Mouse (Mus musculus) MEL (cell line): ENCODE data around the gene Hebp1. TPM values are rescaled to one million over a fixed set of nuclear protein-coding genes. Genes with fewer than 3 reads are reported as not detected.

ENCODE experiments used
- DNase-seq: peaks from one replicate; pipeline ENCODE4 v3.0.0; 2011; ENCODE audit warnings: low read depth, low spot score
- H3K27ac ChIP-seq: 2 replicates; pipeline ENCODE4 v1.5.1; 2012; ENCODE audit warnings: low read depth, mild to moderate bottlenecking, control low read depth, low read length, moderate library complexity; ENCODE audit not compliant: control insufficient read depth
- H3K27me3 ChIP-seq, 2 experiments: fragments of 150-350 bp in 1 of 2; sonication (generic) in 1 of 2; 2 replicates each; pipeline ENCODE4 v1.6.1; 2012; ENCODE audit warnings: low read length in 2 of 2, mild to moderate bottlenecking in 2 of 2, improper control_type of control experiment in 1 of 2, moderate library complexity in 1 of 2; ENCODE audit not compliant: insufficient read depth in 2 of 2, control insufficient read depth in 1 of 2
- H3K36me3 ChIP-seq, 2 experiments: 2 replicates each; pipeline ENCODE4 v1.6.1; 2012 to 2014; ENCODE audit warnings: low read length in 2 of 2, improper control_type of control experiment in 1 of 2, inconsistent platforms in 1 of 2, mild to moderate bottlenecking in 1 of 2; ENCODE audit not compliant: insufficient read depth in 2 of 2, control insufficient read depth in 1 of 2
- H3K4me1 ChIP-seq, 2 experiments: fragments of 150-350 bp in 1 of 2; sonication (generic) in 1 of 2; 2 replicates each; pipeline ENCODE4 v1.6.1; 2012; ENCODE audit warnings: low read length in 2 of 2, improper control_type of control experiment in 1 of 2, mild to moderate bottlenecking in 1 of 2; ENCODE audit not compliant: insufficient read depth in 2 of 2, control insufficient read depth in 1 of 2
- H3K4me3 ChIP-seq, 2 experiments: fragments of 150-350 bp in 1 of 2; sonication (generic) in 1 of 2; 2 replicates each; pipeline ENCODE4 v1.5.1; 2012; ENCODE audit warnings: low read depth in 2 of 2, low read length in 2 of 2, mild to moderate bottlenecking in 2 of 2, moderate library complexity in 2 of 2, control low read depth in 1 of 2, improper control_type of control experiment in 1 of 2; ENCODE audit not compliant: control insufficient read depth in 1 of 2, insufficient read depth in 1 of 2
- H3K79me2 ChIP-seq: 2 replicates; pipeline ENCODE4 v1.6.1; 2012; ENCODE audit warnings: mild to moderate bottlenecking, low read length, moderate library complexity; ENCODE audit not compliant: control insufficient read depth, poor library complexity, insufficient read depth
- H3K9ac ChIP-seq: 2 replicates; pipeline ENCODE4 v1.6.1; 2012; ENCODE audit warnings: low read depth, mild to moderate bottlenecking, control low read depth, low read length, moderate library complexity; ENCODE audit not compliant: control insufficient read depth, poor library complexity, severe bottlenecking
- H3K9me3 ChIP-seq: fragments of 150-350 bp; sonication (generic); replicated peaks from 2 replicates; pipeline ENCODE4 v1.6.1; 2012; ENCODE audit warnings: mild to moderate bottlenecking, low read length, improper control_type of control experiment, moderate library complexity; ENCODE audit not compliant: insufficient read depth
- ELF1 ChIP-seq: IDR thresholded peaks from 2 replicates; pipeline ENCODE4 v1.6.1; 2014; ENCODE audit warnings: low read depth, mild to moderate bottlenecking, inconsistent platforms, low read length, improper control_type of control experiment, moderate library complexity
- EP300 ChIP-seq, 2 experiments: IDR thresholded peaks; 2 replicates each; pipeline ENCODE4 v1.6.1; 2011; ENCODE audit warnings: improper control_type of control experiment in 2 of 2, low read length in 2 of 2, low read depth in 1 of 2, mild to moderate bottlenecking in 1 of 2
- ETS1 ChIP-seq: IDR thresholded peaks from 2 replicates; pipeline ENCODE4 v1.6.1; 2012; ENCODE audit warnings: low read depth, mild to moderate bottlenecking, inconsistent platforms, low read length, improper control_type of control experiment, moderate library complexity
- GABPA ChIP-seq: IDR thresholded peaks from 2 replicates; pipeline ENCODE4 v1.6.1; 2012; ENCODE audit warnings: low read depth, mild to moderate bottlenecking, inconsistent platforms, low read length, improper control_type of control experiment, moderate library complexity
- GATA1 ChIP-seq: IDR thresholded peaks from 2 replicates; pipeline ENCODE4 v1.6.1; 2011; ENCODE audit warnings: low read depth, low read length, improper control_type of control experiment
- JUND ChIP-seq: IDR thresholded peaks from 2 replicates; pipeline ENCODE4 v1.6.1; 2011; ENCODE audit warnings: low read depth, mild to moderate bottlenecking, improper control_type of control experiment, low read length
- MAFK ChIP-seq: IDR thresholded peaks from 2 replicates; pipeline ENCODE4 v1.6.1; 2011; ENCODE audit warnings: low read depth, mild to moderate bottlenecking, low read length, improper control_type of control experiment, borderline replicate concordance
- MAX ChIP-seq: IDR thresholded peaks from 2 replicates; pipeline ENCODE4 v1.6.1; 2011; ENCODE audit warnings: low read length, improper control_type of control experiment
- MEF2A ChIP-seq: IDR thresholded peaks from 2 replicates; pipeline ENCODE4 v1.6.1; 2014; ENCODE audit warnings: low read depth, mild to moderate bottlenecking, inconsistent platforms, low read length, improper control_type of control experiment; ENCODE audit not compliant: poor library complexity, insufficient replicate concordance, severe bottlenecking; ENCODE audit errors: extremely low read depth
- MXI1 ChIP-seq: IDR thresholded peaks from 2 replicates; pipeline ENCODE4 v1.6.1; 2011; ENCODE audit warnings: mild to moderate bottlenecking, low read depth, low read length, improper control_type of control experiment
- MYB ChIP-seq: IDR thresholded peaks from 2 replicates; pipeline ENCODE4 v1.6.1; 2011; ENCODE audit warnings: mild to moderate bottlenecking, low read depth, low read length, improper control_type of control experiment
- NELFE ChIP-seq: IDR thresholded peaks from 2 replicates; pipeline ENCODE4 v1.6.1; 2011; ENCODE audit warnings: low read depth, low read length, improper control_type of control experiment
- NRF1 ChIP-seq: IDR thresholded peaks from 2 replicates; pipeline ENCODE4 v1.6.1; 2014; ENCODE audit warnings: low read depth, mild to moderate bottlenecking, inconsistent platforms, low read length, improper control_type of control experiment, moderate library complexity; ENCODE audit not compliant: poor library complexity, insufficient read depth, severe bottlenecking
- POLR2AphosphoS2 ChIP-seq: IDR thresholded peaks from 2 replicates; pipeline ENCODE4 v1.6.1; 2011; ENCODE audit warnings: low read length, improper control_type of control experiment
- POLR2AphosphoS5 ChIP-seq: IDR thresholded peaks from 2 replicates; pipeline ENCODE4 v1.6.1; 2012; ENCODE audit warnings: low read depth, borderline replicate concordance, mild to moderate bottlenecking, inconsistent platforms, low read length, moderate library complexity, mixed read lengths
- RAD21 ChIP-seq: IDR thresholded peaks from 2 replicates; pipeline ENCODE4 v1.6.1; 2011; ENCODE audit warnings: mild to moderate bottlenecking, low read depth, low read length, improper control_type of control experiment
- RCOR1 ChIP-seq: IDR thresholded peaks from 2 replicates; pipeline ENCODE4 v1.6.1; 2012; ENCODE audit warnings: low read depth, mild to moderate bottlenecking, inconsistent platforms, low read length, improper control_type of control experiment
- SMC3 ChIP-seq: IDR thresholded peaks from 2 replicates; pipeline ENCODE4 v1.6.1; 2011; ENCODE audit warnings: low read depth, low read length, improper control_type of control experiment
- TAL1 ChIP-seq: IDR thresholded peaks from 2 replicates; pipeline ENCODE4 v1.6.1; 2012; ENCODE audit warnings: mild to moderate bottlenecking, inconsistent platforms, low read length, moderate library complexity, mixed read lengths
- TBP ChIP-seq: IDR thresholded peaks from 2 replicates; pipeline ENCODE4 v1.8.0; 2011; ENCODE audit warnings: low read depth, low read length, improper control_type of control experiment
- TCF12 ChIP-seq: IDR thresholded peaks from 2 replicates; pipeline ENCODE4 v1.6.1; 2014; ENCODE audit warnings: low read depth, mild to moderate bottlenecking, inconsistent platforms, low read length, improper control_type of control experiment, moderate library complexity
- UBTF ChIP-seq: IDR thresholded peaks from 2 replicates; pipeline ENCODE4 v1.6.1; 2012; ENCODE audit warnings: low read depth, mild to moderate bottlenecking, inconsistent platforms, low read length, improper control_type of control experiment, moderate library complexity, borderline replicate concordance; ENCODE audit not compliant: insufficient read depth
- USF2 ChIP-seq, 2 experiments: IDR thresholded peaks; 2 replicates each; pipeline ENCODE4 v1.6.1; 2011 to 2012; ENCODE audit warnings: improper control_type of control experiment in 2 of 2, low read length in 2 of 2, borderline replicate concordance in 1 of 2, inconsistent platforms in 1 of 2, low read depth in 1 of 2, mild to moderate bottlenecking in 1 of 2; ENCODE audit not compliant: insufficient read depth in 1 of 2
- ZC3H11A ChIP-seq: IDR thresholded peaks from 2 replicates; pipeline ENCODE4 v1.6.1; 2012; ENCODE audit warnings: low read depth, mild to moderate bottlenecking, inconsistent platforms, low read length, improper control_type of control experiment
- ZKSCAN1 ChIP-seq: IDR thresholded peaks from 2 replicates; pipeline ENCODE4 v1.6.1; 2012; ENCODE audit warnings: low read depth, mild to moderate bottlenecking, inconsistent platforms, low read length, improper control_type of control experiment, moderate library complexity
- polyA plus RNA-seq, 2 experiments: library from polyadenylated mRNA; stranded (reverse) in 1 of 2; unstranded in 1 of 2; fragments of >175 nt in 1 of 2; fragments of >200 nt in 1 of 2; gene quantifications; 2 replicates each; pipeline versions ENCODE4 v1.2.1 to v1.2.4; 2012; ENCODE audit warnings: low replicate concordance in 2 of 2, low read depth in 1 of 2; ENCODE audit not compliant: insufficient read length in 2 of 2, insufficient read depth in 1 of 2, missing spikeins in 1 of 2
- total RNA-seq: library from RNA; depleted of rRNA; stranded (reverse); fragments of 300-350 nt; gene quantifications from 2 replicates; pipeline ENCODE4 v1.2.3, GENCODE M21; 2012

The Hebp1 gene
- total and polyA plus RNA-seq, 3 experiments: 16.7 to 25.1 TPM; not detected in 1

DNA sequence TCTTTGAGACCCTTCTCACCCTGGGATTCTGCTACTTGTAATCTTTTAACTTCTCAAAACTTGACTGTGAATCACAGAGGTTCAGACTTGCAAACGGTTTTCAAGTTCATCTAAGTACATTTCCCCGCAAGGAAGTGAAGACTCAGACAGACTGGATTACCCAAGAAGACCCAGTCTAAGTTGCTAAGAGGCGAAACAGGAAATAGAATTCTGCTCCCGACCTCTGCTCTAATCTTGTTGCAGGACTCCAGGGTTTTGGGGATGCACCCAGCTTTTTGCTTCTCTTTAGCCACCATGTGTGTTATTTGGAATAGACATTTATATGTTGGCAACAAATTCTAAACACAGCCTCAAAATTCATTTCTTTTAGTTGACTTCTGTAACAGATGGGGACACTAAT is 36.5 kb downstream of the Hebp1 start:
- H3K27ac ChIP-seq: no peak overlapping the region

DNA sequence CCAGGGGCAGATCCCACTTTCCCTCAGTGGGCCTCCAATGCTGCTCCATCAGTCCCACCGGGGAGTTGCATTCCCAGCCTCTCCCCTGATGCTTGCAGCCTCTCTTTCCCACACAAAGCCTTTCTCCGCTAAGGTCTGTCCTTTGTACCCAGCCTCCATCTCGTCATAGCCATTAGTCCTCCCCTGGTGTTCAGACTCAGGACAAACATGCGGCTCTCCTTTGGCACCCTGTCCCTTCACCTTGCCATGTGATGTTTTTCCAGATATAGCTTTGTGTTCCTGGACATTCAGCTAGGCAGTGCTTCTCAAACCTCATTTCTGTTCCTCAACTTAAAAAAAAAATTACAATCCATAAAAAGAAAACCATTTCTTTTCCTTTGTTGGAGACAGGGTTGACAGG is 39.3 kb downstream of the Hebp1 start:
- Histone ChIP-seq H3K36me3 (no peaks in the 10 kb centered on the region), H3K79me2 (no peaks in the 10 kb centered on the region), H3K9ac (no peak overlapping the region), H3K27me3 (no peaks in the 10 kb centered on the region), H3K4me1 (no peaks in the 10 kb centered on the region), H3K9me3 (no peaks in the 10 kb centered on the region), H3K27ac (no peak overlapping the region), H3K4me3 (no peak overlapping the region)
- TF ChIP-seq MAFK: no peak
- no peak for TF ChIP-seq ELF1
- no peak for TF ChIP-seq MXI1
- TF ChIP-seq GATA1: no peak
- no peak for TF ChIP-seq POLR2AphosphoS2
- no peak for TF ChIP-seq RAD21
- TF ChIP-seq JUND: no peak
- no peak for TF ChIP-seq GABPA
- no peak for TF ChIP-seq EP300 (IDR thresholded peaks at IDR 0.05; ENCODE audit: low read depth in 1 of 2, low read length in 2 of 2)
- TF ChIP-seq TBP: no peak
- DNase-seq: no peak

More for the DNA sequence above, 36.5 kb downstream of the Hebp1 start:
- no peak overlapping the region for H3K9ac ChIP-seq
- TF ChIP-seq RCOR1: no peak
- no peak for TF ChIP-seq UBTF
- TF ChIP-seq JUND: no peak
- TF ChIP-seq POLR2AphosphoS5: no peak
- no peak for TF ChIP-seq ETS1
- TF ChIP-seq TAL1: no peak
- TF ChIP-seq MEF2A: no peak
- no peak for TF ChIP-seq NRF1
- no peak for TF ChIP-seq MAX
- no peak for TF ChIP-seq SMC3
- no peak for TF ChIP-seq MXI1
- TF ChIP-seq ZKSCAN1: no peak
- no peak for TF ChIP-seq RAD21
- no peak for TF ChIP-seq USF2 (IDR thresholded peaks at IDR 0.05; ENCODE audit: borderline replicate concordance in 1 of 2, insufficient read depth in 1 of 2, low read depth in 1 of 2, low read length in 2 of 2)
- no peak for TF ChIP-seq ZC3H11A
- TF ChIP-seq NELFE: no peak
- TF ChIP-seq TCF12: no peak
- no peak for TF ChIP-seq TBP
- TF ChIP-seq MYB: no peak
- peaks cover 0 to 2% of the 10 kb centered on the region in 2 experiments; a peak in 2 of 4 replicates for H3K4me1 ChIP-seq
- DNase-seq: no peak
- H3K36me3 ChIP-seq: peaks cover 0 to 2% of the 10 kb centered on the region in 2 experiments; a peak in 1 of 4 replicates
- no peaks in the 10 kb centered on the region for H3K9me3 ChIP-seq
- H3K27me3 ChIP-seq: no peaks in the 10 kb centered on the region
- H3K4me3 ChIP-seq: no peak overlapping the region
- no peaks in the 10 kb centered on the region for H3K79me2 ChIP-seq
